Mouse (Mus musculus) neural tube, embryonic 14.5 days (tissue): ENCODE measurements at regions not wholly inside any gene's neighbourhood (a gene's known extent, or its start where the extent isn't known, plus 50 kb on each side); places are given as distances from the start of the nearest gene placed in this dataset.

Source experiments
- ATAC-seq: fragments of 200-750 bp; cut with Nextera tagmentation; 2 replicates; pipeline ENCODE4 v1.8.0; 2017; ENCODE audit warnings: low read depth, mild to moderate bottlenecking, moderate TSS enrichment, moderate library complexity
- H3K27ac ChIP-seq: fragments of 300-500 bp; sonication (generic); 2 replicates; pipeline ENCODE4 v1.5.1; 2014; ENCODE audit warnings: low read depth, mild to moderate bottlenecking, control low read depth, low read length, moderate library complexity, mixed read lengths
- H3K27me3 ChIP-seq: fragments of 300-500 bp; sonication (generic); 2 replicates; pipeline ENCODE4 v1.6.1; 2014; ENCODE audit warnings: low read length; ENCODE audit not compliant: control insufficient read depth, insufficient read depth
- H3K36me3 ChIP-seq: fragments of 300-500 bp; sonication (generic); 2 replicates; pipeline ENCODE4 v1.6.1; 2014; ENCODE audit warnings: low read length, mixed read lengths; ENCODE audit not compliant: control insufficient read depth, insufficient read depth
- H3K4me1 ChIP-seq: fragments of 300-500 bp; sonication (generic); 2 replicates; pipeline ENCODE4 v1.6.1; 2014; ENCODE audit warnings: low read length; ENCODE audit not compliant: control insufficient read depth, insufficient read depth
- H3K4me2 ChIP-seq: fragments of 300-500 bp; sonication (generic); 2 replicates; pipeline ENCODE4 v1.6.1; 2014; ENCODE audit warnings: mild to moderate bottlenecking, low read depth, low read length, control low read depth
- H3K4me3 ChIP-seq: fragments of 300-500 bp; sonication (generic); 2 replicates; pipeline ENCODE4 v1.5.1; 2014; ENCODE audit warnings: low read depth, low read length, control low read depth, mixed read lengths
- H3K9ac ChIP-seq: fragments of 300-500 bp; sonication (generic); replicated peaks from 2 replicates; pipeline ENCODE4 v1.6.1; 2014; ENCODE audit warnings: low read depth, mild to moderate bottlenecking, control low read depth, low read length, mixed read lengths
- H3K9me3 ChIP-seq: fragments of 300-500 bp; sonication (generic); 2 replicates; pipeline ENCODE4 v1.6.1; 2016; ENCODE audit warnings: low read length; ENCODE audit not compliant: control insufficient read depth
- WGBS: fragments of 180-500 bp; shearing (Covaris S2); extraction: QIAGEN DNeasy Blood & Tissue Kit; methylation state at CpG from one replicate; pipeline ENCODE4 v1.1.7; 2014; 5-methylcytosine and 5-hydroxymethylcytosine counted together

GRCm38 (mm10) chr3:78284071-78284470, 1002.2 kb downstream of the Rapgef2 start:
- 89% methylated on average over 3 of the region's 3 CpGs for WGBS

GRCm38 (mm10) chr3:78236920-78237319, 1049.4 kb downstream of the Rapgef2 start:
- Histone ChIP-seq H3K9me3 (no peaks in the 10 kb centered on the region), H3K27ac (no peak overlapping the region), H3K27me3 (no peaks in the 10 kb centered on the region), H3K36me3 (no peaks in the 10 kb centered on the region), H3K4me1 (no peaks in the 10 kb centered on the region), H3K4me3 (no peak overlapping the region), H3K9ac (no peak overlapping the region), H3K4me2 (no peak overlapping the region)
- WGBS: 79% methylated on average over 7 of the region's 7 CpGs
- no peak for ATAC-seq

More at GRCm38 (mm10) chr3:78284071-78284470, 1002.2 kb downstream of the Rapgef2 start:
- no peaks in the 10 kb centered on the region for H3K36me3 ChIP-seq
- no peak overlapping the region for H3K9ac ChIP-seq
- no peak overlapping the region for H3K4me3 ChIP-seq
- no peak overlapping the region for H3K4me2 ChIP-seq
- no peak for ATAC-seq
- no peaks in the 10 kb centered on the region for H3K9me3 ChIP-seq
- H3K4me1 ChIP-seq: no peaks in the 10 kb centered on the region
- no peak overlapping the region for H3K27ac ChIP-seq
- H3K27me3 ChIP-seq: no peaks in the 10 kb centered on the region

- ATAC-seq: no peak
- Histone ChIP-seq H3K9ac (no peak overlapping the region), H3K27me3 (no peaks in the 10 kb centered on the region), H3K4me2 (no peak overlapping the region), H3K36me3 (no peaks in the 10 kb centered on the region), H3K9me3 (no peaks in the 10 kb centered on the region), H3K4me3 (no peak overlapping the region), H3K4me1 (no peaks in the 10 kb centered on the region), H3K27ac (no peak overlapping the region)
- 29% methylated on average over 3 of the region's 3 CpGs for WGBS
Measured at GRCm38 (mm10) chr3:78209729-78210128, 1076.6 kb downstream of the Rapgef2 start.

- Histone ChIP-seq H3K4me3 (no peak overlapping the region), H3K36me3 (no peaks in the 10 kb centered on the region), H3K9ac (no peak overlapping the region), H3K27ac (no peak overlapping the region), H3K9me3 (no peaks in the 10 kb centered on the region), H3K4me2 (no peak overlapping the region), H3K27me3 (no peaks in the 10 kb centered on the region), H3K4me1 (no peaks in the 10 kb centered on the region)
- 89% methylated on average over 4 of the region's 4 CpGs for WGBS
- ATAC-seq: no peak
Measured at GRCm38 (mm10) chr3:78162601-78163000, 1123.7 kb downstream of the Rapgef2 start.

- ATAC-seq: no peak
Measured at GRCm38 (mm10) chr3:78158450-78158849, 1127.9 kb downstream of the Rapgef2 start.

More at GRCm38 (mm10) chr3:78158450-78158849, 1127.9 kb downstream of the Rapgef2 start:
- H3K27me3 ChIP-seq: no peaks in the 10 kb centered on the region
- no peaks in the 10 kb centered on the region for H3K4me1 ChIP-seq
- H3K27ac ChIP-seq: no peak overlapping the region
- no peaks in the 10 kb centered on the region for H3K9me3 ChIP-seq
- H3K4me3 ChIP-seq: no peak overlapping the region
- no peak overlapping the region for H3K9ac ChIP-seq
- WGBS: 94% methylated on average over 4 of the region's 4 CpGs
- no peaks in the 10 kb centered on the region for H3K36me3 ChIP-seq
- no peak overlapping the region for H3K4me2 ChIP-seq
